Mouse (Mus musculus) erythroblast, embryonic 14.5 days (primary cell): ENCODE measurements around the gene Adap2. TPM values are rescaled to one million over a fixed set of nuclear protein-coding genes. Genes with fewer than 3 reads are reported as not detected.
"Not testable (repeated sequence)": the region's sequence is repeated elsewhere in the genome, so short reads cannot be mapped to it uniquely, and the experiment has no call there.

Experiments used
- H3K27me3 ChIP-seq: 2 replicates; pipeline ENCODE4 v1.6.1; 2012; ENCODE audit warnings: inconsistent platforms; ENCODE audit not compliant: control insufficient read depth
- H3K36me3 ChIP-seq: 2 replicates; pipeline ENCODE4 v1.6.1; 2012; ENCODE audit warnings: mild to moderate bottlenecking, inconsistent platforms; ENCODE audit not compliant: control insufficient read depth
- H3K4me1 ChIP-seq: 2 replicates; pipeline ENCODE4 v1.6.1; 2012; ENCODE audit warnings: inconsistent platforms; ENCODE audit not compliant: control insufficient read depth
- H3K4me3 ChIP-seq: replicated peaks from 2 replicates; pipeline ENCODE3; 2012; ENCODE audit warnings: moderate library complexity, mild to moderate bottlenecking, inconsistent platforms
- H3K9me3 ChIP-seq: 2 replicates; pipeline ENCODE4 v1.6.1; 2012; ENCODE audit warnings: low read length, inconsistent platforms, mixed read lengths; ENCODE audit not compliant: control insufficient read depth
- GATA1 ChIP-seq: IDR thresholded peaks from 2 replicates; pipeline ENCODE4 v1.6.1; 2012; ENCODE audit warnings: low read length, inconsistent platforms, mixed read lengths
- TAL1 ChIP-seq: IDR thresholded peaks from 3 replicates; pipeline ENCODE4 v1.6.1; 2012; ENCODE audit warnings: low read length, inconsistent platforms, mixed read lengths
- polyA plus RNA-seq: library from polyadenylated mRNA; stranded (reverse); fragments of >175 nt; gene quantifications from 2 replicates; pipeline ENCODE4 v1.2.3, GENCODE M21; 2012

The Adap2 gene
- polyA plus RNA-seq, 1 experiment = not detected

- no peaks in the 10 kb centered on the region for H3K36me3 ChIP-seq
- H3K27me3 ChIP-seq = no peaks in the 10 kb centered on the region
- peak within 1 kb of the TSS; percentile 86 for H3K4me3 ChIP-seq
- peaks cover 15% of the 10 kb centered on the region for H3K4me1 ChIP-seq
- no peaks in the 10 kb centered on the region; the same call in 1 of the 2 replicates for H3K9me3 ChIP-seq
- TF ChIP-seq TAL1 (no peak), GATA1 (no peak)
Measured at GRCm38 (mm10) chr11:80183705-80184255, 29.9 kb downstream of the Adap2 start, which contains the start of gene Rnf135. Rnf135 (plus strand) TSS chr11:80183851.

GRCm38 (mm10) chr11:80184531-80185071, 30.7 kb downstream of the Adap2 start:
- no peak for TF ChIP-seq TAL1
- TF ChIP-seq GATA1 = no peak
- Histone ChIP-seq H3K4me3 (peak overlapping the region; percentile 86), H3K9me3 (no peaks in the 10 kb centered on the region; the same call in 1 of the 2 replicates), H3K27me3 (no peaks in the 10 kb centered on the region), H3K36me3 (no peaks in the 10 kb centered on the region), H3K4me1 (peaks cover 15% of the 10 kb centered on the region)

- H3K4me1 ChIP-seq = peaks cover 15% of the 10 kb centered on the region
- H3K27me3 ChIP-seq, H3K36me3 ChIP-seq, H3K9me3 ChIP-seq, H3K4me3 ChIP-seq: not testable (repeated sequence)
Measured at GRCm38 (mm10) chr11:80185441-80185976, 31.6 kb downstream of the Adap2 start.

DNA sequence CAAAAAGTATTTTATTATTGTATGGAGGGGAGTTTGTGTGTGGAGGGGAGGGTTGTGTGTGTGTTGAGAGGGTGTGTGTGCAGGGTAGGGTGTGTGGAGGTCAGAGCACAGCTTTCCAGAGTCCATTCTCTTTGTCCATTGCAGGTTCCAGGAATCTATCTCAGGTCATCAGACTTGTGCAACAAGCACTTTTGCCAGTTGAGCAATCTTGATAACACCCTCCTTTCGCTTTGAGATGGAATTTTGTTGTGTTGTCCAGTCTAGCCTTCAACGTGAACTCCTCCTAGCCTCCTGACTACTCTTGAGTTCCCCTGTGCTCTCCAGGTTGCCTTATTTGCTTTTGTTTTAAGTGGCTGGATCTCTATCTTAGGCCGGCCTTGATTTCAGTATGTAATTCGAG, 36.4 kb downstream of the Adap2 start:
- H3K4me1 ChIP-seq = no peaks in the 10 kb centered on the region
- H3K27me3 ChIP-seq = no peaks in the 10 kb centered on the region
- no peak overlapping the region for H3K4me3 ChIP-seq
- TF ChIP-seq GATA1 = no peak
- no peak for TF ChIP-seq TAL1
- no peaks in the 10 kb centered on the region; the same call in 1 of the 2 replicates for H3K9me3 ChIP-seq
- peaks cover 6% of the 10 kb centered on the region; the same call in 1 of the 2 replicates for H3K36me3 ChIP-seq

DNA sequence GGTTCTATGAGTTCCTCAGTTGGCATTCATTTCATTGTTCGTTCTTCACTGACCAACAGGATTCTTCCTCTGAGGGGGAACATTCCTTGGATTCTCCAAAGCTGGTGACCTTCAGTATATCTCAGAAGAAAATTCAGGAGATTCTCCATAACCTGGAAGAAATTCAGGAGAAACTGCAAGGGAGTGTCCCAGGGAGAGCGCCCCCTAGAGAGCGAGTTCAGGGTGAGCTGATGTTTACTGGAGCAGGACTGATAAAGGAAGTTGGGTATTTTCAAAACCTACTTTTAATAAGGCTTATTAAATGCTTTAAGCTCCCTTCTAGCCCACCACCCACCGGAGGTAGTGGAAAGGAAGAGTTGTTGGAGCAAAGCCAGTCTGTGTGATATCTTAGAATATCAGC, 39.9 kb downstream of the Adap2 start:
- no peaks in the 10 kb centered on the region for H3K4me1 ChIP-seq
- peaks cover 6% of the 10 kb centered on the region; the same call in 1 of the 2 replicates for H3K36me3 ChIP-seq
- H3K4me3 ChIP-seq = no peak overlapping the region
- no peak for TF ChIP-seq GATA1
- no peak for TF ChIP-seq TAL1
- no peaks in the 10 kb centered on the region for H3K27me3 ChIP-seq
- H3K9me3 ChIP-seq = no peaks in the 10 kb centered on the region

GRCm38 (mm10) chr11:80196351-80196750, 42.4 kb downstream of the Adap2 start:
- Histone ChIP-seq H3K4me1 (no peaks in the 10 kb centered on the region), H3K27me3 (no peaks in the 10 kb centered on the region), H3K4me3 (no peak overlapping the region), H3K36me3 (peaks cover 6% of the 10 kb centered on the region; the same call in 1 of the 2 replicates), H3K9me3 (no peaks in the 10 kb centered on the region)
- TF ChIP-seq GATA1 = no peak
- no peak for TF ChIP-seq TAL1

DNA sequence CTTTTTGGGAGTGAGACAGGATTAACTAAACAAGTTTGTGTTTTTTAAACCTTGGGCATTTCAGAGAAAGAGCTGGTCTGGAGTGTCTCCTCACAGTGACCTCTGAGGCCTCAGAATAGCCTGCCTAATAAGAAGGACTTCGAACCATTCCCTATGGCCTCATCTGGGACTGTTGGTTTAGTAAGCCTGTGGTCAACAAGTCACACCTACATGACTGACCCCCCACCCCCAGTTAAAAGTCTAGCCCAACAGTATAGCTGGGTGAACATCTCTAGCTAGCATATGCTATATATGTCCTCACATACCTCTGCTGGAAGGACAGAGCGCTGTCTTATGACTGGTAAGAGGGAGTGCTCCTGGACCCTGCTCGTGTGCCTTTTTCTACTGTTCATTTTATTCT, 45.4 kb downstream of the Adap2 start:
- no peak overlapping the region for H3K4me3 ChIP-seq
- TF ChIP-seq TAL1 (no peak), GATA1 (no peak)
- H3K9me3 ChIP-seq = no peaks in the 10 kb centered on the region
- H3K4me1 ChIP-seq = no peaks in the 10 kb centered on the region
- no peaks in the 10 kb centered on the region for H3K27me3 ChIP-seq
- H3K36me3 ChIP-seq = peaks cover 4% of the 10 kb centered on the region; the same call in 1 of the 2 replicates

DNA sequence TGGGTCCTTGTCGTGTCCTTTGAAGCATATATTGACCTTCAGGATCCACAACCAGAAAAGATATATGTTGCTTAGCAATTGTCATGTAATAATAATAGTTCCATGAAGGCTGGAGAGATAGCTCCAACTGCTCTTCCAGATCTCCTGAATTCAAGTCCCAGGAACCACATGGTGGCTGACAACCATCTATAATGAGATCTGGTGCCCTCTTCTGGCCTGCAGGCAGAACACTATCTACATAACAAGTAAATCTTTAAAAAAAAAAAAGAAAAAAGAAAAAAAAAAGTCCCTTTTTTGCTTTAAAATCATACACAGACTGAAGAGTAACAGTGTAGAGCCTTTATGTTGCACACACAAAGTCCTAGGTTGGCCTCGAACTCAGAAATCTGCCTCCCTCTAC, 45.9 kb downstream of the Adap2 start:
- TF ChIP-seq GATA1 (no peak), TAL1 (no peak)
- H3K27me3 ChIP-seq = no peaks in the 10 kb centered on the region
- no peaks in the 10 kb centered on the region for H3K36me3 ChIP-seq
- H3K4me1 ChIP-seq = no peaks in the 10 kb centered on the region
- H3K9me3 ChIP-seq = no peaks in the 10 kb centered on the region
- no peak overlapping the region for H3K4me3 ChIP-seq

GRCm38 (mm10) chr11:80200326-80200725, 46.4 kb downstream of the Adap2 start:
- no peak for TF ChIP-seq GATA1
- TF ChIP-seq TAL1 = no peak
- no peaks in the 10 kb centered on the region for H3K27me3 ChIP-seq

GRCm38 (mm10) chr11:80202296-80202695, 48.4 kb downstream of the Adap2 start:
- Histone ChIP-seq H3K36me3 (no peaks in the 10 kb centered on the region), H3K27me3 (no peaks in the 10 kb centered on the region), H3K4me3 (no peak overlapping the region), H3K9me3 (no peaks in the 10 kb centered on the region), H3K4me1 (no peaks in the 10 kb centered on the region)
- TF ChIP-seq TAL1 = no peak
- TF ChIP-seq GATA1 = no peak

More at GRCm38 (mm10) chr11:80200326-80200725, 46.4 kb downstream of the Adap2 start:
- Histone ChIP-seq H3K9me3 (no peaks in the 10 kb centered on the region), H3K4me3 (no peak overlapping the region), H3K4me1 (no peaks in the 10 kb centered on the region), H3K36me3 (no peaks in the 10 kb centered on the region)
